Mouse (Mus musculus) colon, adult 2 months (tissue): ENCODE measurements around the gene Mlkl. TPM values are rescaled to one million over a fixed set of nuclear protein-coding genes. Genes with fewer than 3 reads are reported as not detected.

ENCODE experiments used
- polyA plus RNA-seq: library from polyadenylated mRNA; depleted of rRNA; stranded (reverse); fragments of >200 nt; gene quantifications from 2 replicates; pipeline ENCODE4 v1.2.3, GENCODE M21; 2012; rRNA removed

Mlkl gene
- 2.6 TPM in 2 replicates for polyA plus RNA-seq

DNA sequence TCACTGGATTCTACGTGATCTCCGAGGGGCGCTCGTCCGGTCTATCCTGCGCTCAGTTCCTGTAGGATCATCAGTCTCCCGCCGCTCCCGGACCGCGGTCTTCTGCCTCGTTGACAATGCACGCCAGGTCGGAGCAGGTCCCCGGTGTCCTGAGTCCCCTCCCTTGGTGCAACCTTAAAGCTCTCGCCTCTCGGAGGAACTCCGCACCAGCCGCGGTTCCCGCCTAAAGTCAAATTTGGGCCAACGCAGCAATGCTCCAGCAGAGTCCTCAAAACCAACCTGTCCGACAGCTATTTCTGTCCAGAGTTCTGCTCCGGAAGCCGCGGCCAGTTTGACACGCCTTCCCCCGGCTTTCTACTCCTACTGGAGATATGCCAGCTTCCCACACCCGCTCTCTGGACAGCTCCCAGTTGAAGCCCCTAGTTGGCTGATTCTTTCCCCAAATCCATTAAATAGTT is at the start of gene Mlkl:
Gene Mlkl (minus strand): TSS at position 288 of the 458 bp plus-strand sequence.

DNA sequence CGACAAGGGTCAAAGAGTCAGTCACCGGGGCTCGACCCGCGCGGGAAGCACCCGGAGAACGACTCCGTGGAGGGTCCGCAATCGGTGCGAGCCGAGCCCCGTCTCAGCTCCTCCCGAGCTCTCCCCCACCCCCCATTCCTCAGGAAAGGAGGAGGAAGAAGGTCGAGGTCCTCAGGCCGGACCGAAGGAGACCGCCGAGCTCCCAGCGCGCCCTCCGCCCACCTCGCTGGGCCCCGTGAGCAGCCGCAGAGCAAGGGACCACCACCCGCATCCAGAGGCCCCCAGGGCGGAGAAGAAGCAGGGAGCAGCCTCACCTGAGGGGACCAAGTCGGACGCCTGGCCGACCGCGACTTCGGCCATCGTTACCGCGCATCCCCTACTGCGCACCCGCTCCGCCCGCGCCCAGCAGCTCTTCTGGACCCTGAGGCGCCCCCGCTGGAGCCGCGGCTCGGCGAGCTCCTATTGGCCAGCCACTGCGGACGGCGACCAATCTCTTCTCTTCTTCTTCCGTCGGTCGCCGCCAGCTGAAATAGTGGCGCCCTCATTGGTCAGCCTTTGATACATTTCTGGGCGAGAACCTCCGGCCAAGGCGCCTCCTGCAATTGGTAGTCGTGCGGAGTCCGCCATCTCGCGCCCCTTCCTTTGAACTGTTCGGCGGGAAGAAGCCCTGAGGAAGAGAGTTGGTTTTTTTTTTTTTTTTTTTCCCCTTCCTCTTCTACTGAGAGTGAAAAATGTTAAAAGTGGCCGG is 38.0 kb downstream of the Mlkl start, which contains the start of gene Rfwd3:
Gene Rfwd3 (minus strand): TSS at position 402 of the 748 bp plus-strand sequence.

Other genes with a start within 250 kb of the Mlkl start
- not detected in 2 replicates for gene Clec18a, start 245.8 kb downstream of the Mlkl start, polyA plus RNA-seq
- gene Pdpr, start 243.5 kb downstream of the Mlkl start, polyA plus RNA-seq: 12.6 and 15.7 TPM in 2 replicates
- gene Glg1, start 79.0 kb downstream of the Mlkl start, polyA plus RNA-seq: 37.8 and 39.2 TPM in 2 replicates
- gene Rfwd3, start 38.0 kb downstream of the Mlkl start, polyA plus RNA-seq: 9.1 and 9.5 TPM in 2 replicates
- gene Fa2h, start 55.6 kb upstream of the Mlkl start, polyA plus RNA-seq: 138 and 159 TPM in 2 replicates
- gene Wdr59, start 183.9 kb upstream of the Mlkl start, polyA plus RNA-seq: 6.1 and 6.2 TPM in 2 replicates
- 63.1 and 68.8 TPM in 2 replicates for gene Znrf1, start 197.9 kb upstream of the Mlkl start, polyA plus RNA-seq